Mouse (Mus musculus) gastrocnemius, postnatal 4 days (tissue): ENCODE measurements around the gene Gm10260. TPM values are rescaled to one million over a fixed set of nuclear protein-coding genes. Genes with fewer than 3 reads are reported as not detected.

ENCODE experiments used
- DNase-seq, 2 experiments: peaks; one replicate each; pipeline ENCODE4 v3.0.0; 2021 to 2022; ENCODE audit warnings: low spot score in 2 of 2, mixed read lengths in 2 of 2
- total RNA-seq, 2 experiments: library from RNA; stranded (reverse); gene quantifications; 2 replicates each; pipeline ENCODE4 v1.2.3; 2021

Gene Gm10260
- total RNA-seq, 2 experiments from 2014 or later = 228 to 250 TPM

- no peak for DNase-seq
Measured at GRCm38 (mm10) chr13:97768803-97769202, 8.4 kb upstream of the Gm10260 start.

- DNase-seq = no peak
Measured at GRCm38 (mm10) chr13:97768046-97768682, 7.7 kb upstream of the Gm10260 start.

GRCm38 (mm10) chr13:97766600-97766999 lies 6.2 kb upstream of the Gm10260 start:
- DNase-seq = no peak

- no peak for DNase-seq
Measured at GRCm38 (mm10) chr13:97765913-97766312, 5.5 kb upstream of the Gm10260 start.

GRCm38 (mm10) chr13:97764067-97764466 lies 3.6 kb upstream of the Gm10260 start:
- DNase-seq = peak in 1 of 2 experiments; percentile 58

GRCm38 (mm10) chr13:97763436-97763835 lies 3.0 kb upstream of the Gm10260 start:
- no peak for DNase-seq

- no peak for DNase-seq
Measured at GRCm38 (mm10) chr13:97762121-97762520, 1.7 kb upstream of the Gm10260 start.

- DNase-seq = peak; percentile 50 to 73
Measured at GRCm38 (mm10) chr13:97757033-97757432, 3.4 kb downstream of the Gm10260 start.

- DNase-seq = no peak
Measured at GRCm38 (mm10) chr13:97756091-97756490, 4.3 kb downstream of the Gm10260 start.

GRCm38 (mm10) chr13:97750851-97751381 lies 9.5 kb downstream of the Gm10260 start:
- no peak for DNase-seq

- DNase-seq = no peak
Measured at GRCm38 (mm10) chr13:97747037-97747860, 13.2 kb downstream of the Gm10260 start.

GRCm38 (mm10) chr13:97744669-97745068 lies 15.8 kb downstream of the Gm10260 start:
- DNase-seq = no peak

GRCm38 (mm10) chr13:97744036-97744435 lies 16.4 kb downstream of the Gm10260 start:
- no peak for DNase-seq

- no peak for DNase-seq
Measured at GRCm38 (mm10) chr13:97743229-97743988, 17.0 kb downstream of the Gm10260 start.

GRCm38 (mm10) chr13:97735931-97736330 lies 24.5 kb downstream of the Gm10260 start:
- no peak for DNase-seq

GRCm38 (mm10) chr13:97734760-97735159 lies 25.7 kb downstream of the Gm10260 start:
- DNase-seq = no peak

GRCm38 (mm10) chr13:97725160-97725825 lies 35.1 kb downstream of the Gm10260 start:
- peak; percentile 23 to 38 for DNase-seq

- no peak for DNase-seq
Measured at GRCm38 (mm10) chr13:97724551-97724950, 35.9 kb downstream of the Gm10260 start.

GRCm38 (mm10) chr13:97712506-97713275 lies 47.7 kb downstream of the Gm10260 start:
- DNase-seq = no peak

- no peak for DNase-seq
Measured at GRCm38 (mm10) chr13:97711510-97711909, 48.9 kb downstream of the Gm10260 start.
